Mouse (Mus musculus) liver, embryonic 13.5 days (tissue): ENCODE results near the gene Fpr3. TPM values are rescaled to one million over a fixed set of nuclear protein-coding genes. Genes with fewer than 3 reads are reported as not detected.
A peak's percentile ranks its signal among the peaks of the same experiment; 100 is the strongest.
"Not testable (repeated sequence)": the region's sequence is repeated elsewhere in the genome, so short reads cannot be mapped to it uniquely, and the experiment has no call there.

ENCODE experiments used
- ATAC-seq: fragments of 200-750 bp; cut with Nextera tagmentation; 2 replicates; pipeline ENCODE4 v1.8.0; 2017; ENCODE audit warnings: low read depth, mild to moderate bottlenecking, moderate number of reproducible peaks, moderate library complexity
- DNase-seq: peaks from one replicate; pipeline ENCODE4 v3.0.0; 2022
- H3K27ac ChIP-seq: fragments of 300-500 bp; sonication (generic); 2 replicates; pipeline ENCODE4 v1.5.1; 2015; ENCODE audit warnings: moderate library complexity, mild to moderate bottlenecking, inconsistent platforms
- H3K27me3 ChIP-seq: fragments of 300-500 bp; sonication (generic); 2 replicates; pipeline ENCODE4 v1.6.1; 2015; ENCODE audit warnings: mild to moderate bottlenecking, inconsistent platforms
- H3K36me3 ChIP-seq: fragments of 300-500 bp; sonication (generic); 2 replicates; pipeline ENCODE4 v1.6.1; 2015; ENCODE audit warnings: mild to moderate bottlenecking, inconsistent platforms
- H3K4me1 ChIP-seq: fragments of 300-500 bp; sonication (generic); replicated peaks from 2 replicates; pipeline ENCODE4 v1.6.1; 2015; ENCODE audit warnings: inconsistent platforms
- H3K4me2 ChIP-seq: fragments of 300-500 bp; sonication (generic); 2 replicates; pipeline ENCODE4 v1.6.1; 2015; ENCODE audit warnings: inconsistent platforms, mild to moderate bottlenecking, moderate library complexity
- H3K4me3 ChIP-seq: fragments of 300-500 bp; sonication (generic); replicated peaks from 2 replicates; pipeline ENCODE4 v1.5.1; 2015; ENCODE audit warnings: mild to moderate bottlenecking, inconsistent platforms
- H3K9ac ChIP-seq: fragments of 300-500 bp; sonication (generic); 2 replicates; pipeline ENCODE4 v1.6.1; 2015; ENCODE audit warnings: mild to moderate bottlenecking, inconsistent platforms
- H3K9me3 ChIP-seq: fragments of 300-500 bp; sonication (generic); replicated peaks from 2 replicates; pipeline ENCODE4 v1.6.1; 2016; ENCODE audit warnings: inconsistent platforms
- WGBS: fragments of 180-500 bp; shearing (Covaris S2); methylation state at CpG from one replicate; pipeline ENCODE4 v1.1.7; 2015; ENCODE audit not compliant: insufficient replicate concordance; 5-methylcytosine and 5-hydroxymethylcytosine counted together
- polyA plus RNA-seq: library from polyadenylated mRNA; unstranded; fragments of >200 nt; fragmentation: Nextera tagmentation; extraction: Ambion mirVana; gene quantifications from 2 replicates; pipeline ENCODE4 v1.2.1, GENCODE M21; 2015

Gene Fpr3
- polyA plus RNA-seq = not detected in 2 replicates

DNA sequence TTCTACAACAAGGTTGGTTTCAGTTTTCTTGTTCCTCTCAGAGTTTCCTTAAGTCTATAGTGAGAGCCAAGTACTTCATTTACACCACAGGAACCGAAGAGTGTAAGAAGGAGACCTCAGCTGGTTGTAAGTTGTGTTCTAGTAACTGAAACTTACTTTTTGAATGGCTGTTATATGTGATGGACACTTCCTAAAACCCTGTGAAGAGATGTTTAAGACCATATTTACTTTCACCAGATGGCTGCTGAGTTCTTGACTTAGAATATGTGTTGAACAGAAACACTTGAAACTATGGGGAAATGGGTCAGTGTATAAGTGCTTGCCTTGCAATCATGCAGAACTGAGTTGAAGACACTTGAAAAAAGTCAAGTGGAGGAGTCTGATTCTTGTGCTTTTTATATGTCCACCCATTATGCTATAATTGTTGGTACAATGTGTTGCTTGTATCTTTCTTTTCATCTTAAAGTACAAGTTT is at the start of gene Fpr3, which contains the start of gene Fpr2:
TSS of gene Fpr3 (plus strand) at position 79 of the 475 bp plus-strand sequence.
TSS of gene Fpr2 (plus strand) at position 51 of the 475 bp plus-strand sequence.
- no peaks in the 10 kb centered on the region for H3K27me3 ChIP-seq
- H3K27ac ChIP-seq = no peak within 1 kb of the TSS
- no peak for ATAC-seq
- WGBS = 22% methylated on average over 1 of the region's 1 CpGs
- H3K9ac ChIP-seq = no peak within 1 kb of the TSS
- H3K4me2 ChIP-seq = no peak within 1 kb of the TSS
- no peaks in the 10 kb centered on the region for H3K4me1 ChIP-seq
- DNase-seq = no peak
- H3K9me3 ChIP-seq = no peaks in the 10 kb centered on the region
- H3K36me3 ChIP-seq = no peaks in the 10 kb centered on the region
- H3K4me3 ChIP-seq = no peak within 1 kb of the TSS

DNA sequence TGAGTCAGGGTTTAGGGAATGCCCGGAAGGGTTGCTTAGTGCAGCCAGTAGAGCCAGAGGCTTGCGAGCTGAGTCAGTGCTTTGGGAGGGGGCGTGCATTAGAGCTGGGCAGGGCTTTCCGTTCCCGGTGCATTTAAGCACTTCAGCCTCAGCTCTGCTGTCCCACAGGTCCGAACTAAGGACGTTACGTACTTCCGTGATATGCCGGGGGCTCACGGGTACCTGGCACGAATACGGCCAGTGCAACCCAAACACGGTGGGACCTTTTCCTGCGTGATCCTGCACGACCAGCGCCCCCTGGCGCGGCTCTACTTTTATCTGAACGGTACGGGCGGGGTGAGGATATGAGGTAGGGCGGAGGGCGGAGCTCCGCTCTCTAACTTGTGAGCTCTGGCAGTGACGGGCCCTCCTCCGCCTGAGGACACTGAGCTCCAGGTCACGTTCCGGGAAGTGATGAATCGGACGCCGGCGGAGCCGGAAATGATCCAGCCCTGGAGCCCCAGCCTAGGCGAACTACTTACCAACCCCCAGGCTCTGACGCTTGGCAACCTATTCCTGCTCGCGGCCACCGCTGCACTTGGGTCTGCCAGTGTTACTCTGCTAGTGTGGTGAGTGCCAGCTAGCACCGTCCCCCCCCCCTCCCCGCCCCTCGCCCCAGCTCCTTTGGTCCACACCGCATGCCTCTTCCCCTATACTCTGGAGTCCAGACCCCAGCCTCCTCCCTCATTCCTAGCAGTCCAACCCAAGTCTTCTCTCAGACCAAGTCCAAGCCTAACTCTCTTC is 49.5 kb upstream of the Fpr3 start:
- peaks cover 5% of the 10 kb centered on the region; the same call in 1 of the 2 replicates for H3K36me3 ChIP-seq
- H3K27me3 ChIP-seq = no peaks in the 10 kb centered on the region
- DNase-seq = peak; percentile 86
- peak overlapping the region; percentile 74 for H3K9ac ChIP-seq
- no peaks in the 10 kb centered on the region for H3K9me3 ChIP-seq
- peak overlapping the region; percentile 66 for H3K4me3 ChIP-seq
- H3K27ac ChIP-seq = peak overlapping the region; percentile 61
- ATAC-seq = peak; percentile 99
- under 1% methylated on average over 42 of the region's 43 CpGs for WGBS
- peak overlapping the region; percentile 77 for H3K4me2 ChIP-seq
- H3K4me1 ChIP-seq = peaks cover 23% of the 10 kb centered on the region

DNA sequence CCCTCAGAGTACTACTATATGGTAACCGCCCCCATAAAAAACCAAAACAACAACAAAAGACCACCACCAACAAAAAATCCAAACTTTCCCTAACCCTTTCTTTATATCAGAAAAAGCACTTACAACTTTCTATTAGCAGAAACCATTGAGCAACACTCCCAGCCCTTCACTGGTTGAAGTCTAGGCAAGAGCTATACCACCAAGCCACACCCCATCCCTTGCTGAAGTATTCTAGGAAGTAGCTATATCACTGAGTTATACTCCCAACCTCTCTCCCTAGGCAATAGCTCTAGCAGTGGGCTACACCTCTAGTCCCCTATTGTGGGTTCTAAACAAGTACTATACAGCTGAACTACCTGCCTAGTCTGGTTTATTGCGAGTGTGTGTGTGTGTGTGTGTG is 48.4 kb upstream of the Fpr3 start:
- no peaks in the 10 kb centered on the region for H3K27me3 ChIP-seq
- H3K36me3 ChIP-seq = peaks cover 5% of the 10 kb centered on the region; the same call in 1 of the 2 replicates
- peak overlapping the region; percentile 66; the same call in 1 of the 2 replicates for H3K4me3 ChIP-seq
- WGBS = 91% methylated on average over 2 of the region's 2 CpGs
- peaks cover 23% of the 10 kb centered on the region for H3K4me1 ChIP-seq
- H3K27ac ChIP-seq = no peak overlapping the region
- H3K4me2 ChIP-seq = peak overlapping the region; percentile 77
- no peak overlapping the region for H3K9ac ChIP-seq
- DNase-seq = no peak
- no peaks in the 10 kb centered on the region for H3K9me3 ChIP-seq
- ATAC-seq = no peak

DNA sequence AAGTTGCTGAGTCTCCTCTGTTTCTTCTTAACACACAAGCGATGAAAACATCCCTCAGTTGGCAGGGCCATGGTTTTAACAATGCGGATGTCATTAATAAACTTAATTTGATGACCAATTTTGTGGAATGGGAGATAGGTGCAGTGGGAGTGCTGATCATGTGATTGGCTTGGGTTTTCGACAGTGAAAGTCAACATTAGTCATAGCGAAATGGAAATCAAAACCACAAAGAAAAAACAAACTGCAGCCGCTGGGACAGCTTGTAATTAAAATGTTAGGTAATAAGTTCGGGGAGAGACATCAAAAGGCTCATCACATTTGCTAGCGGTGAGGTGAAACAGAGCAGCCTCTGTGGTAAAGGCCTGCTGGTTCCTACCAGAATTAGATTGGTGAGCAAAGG is 46.9 kb upstream of the Fpr3 start:
- ATAC-seq = no peak
- WGBS = 81% methylated on average over 7 of the region's 7 CpGs
- Histone ChIP-seq H3K36me3 (peaks cover 5% of the 10 kb centered on the region; the same call in 1 of the 2 replicates), H3K27ac (no peak overlapping the region), H3K9me3 (no peaks in the 10 kb centered on the region), H3K4me1 (peaks cover 23% of the 10 kb centered on the region), H3K4me2 (no peak overlapping the region), H3K9ac (no peak overlapping the region), H3K4me3 (no peak overlapping the region), H3K27me3 (no peaks in the 10 kb centered on the region)
- DNase-seq = no peak

DNA sequence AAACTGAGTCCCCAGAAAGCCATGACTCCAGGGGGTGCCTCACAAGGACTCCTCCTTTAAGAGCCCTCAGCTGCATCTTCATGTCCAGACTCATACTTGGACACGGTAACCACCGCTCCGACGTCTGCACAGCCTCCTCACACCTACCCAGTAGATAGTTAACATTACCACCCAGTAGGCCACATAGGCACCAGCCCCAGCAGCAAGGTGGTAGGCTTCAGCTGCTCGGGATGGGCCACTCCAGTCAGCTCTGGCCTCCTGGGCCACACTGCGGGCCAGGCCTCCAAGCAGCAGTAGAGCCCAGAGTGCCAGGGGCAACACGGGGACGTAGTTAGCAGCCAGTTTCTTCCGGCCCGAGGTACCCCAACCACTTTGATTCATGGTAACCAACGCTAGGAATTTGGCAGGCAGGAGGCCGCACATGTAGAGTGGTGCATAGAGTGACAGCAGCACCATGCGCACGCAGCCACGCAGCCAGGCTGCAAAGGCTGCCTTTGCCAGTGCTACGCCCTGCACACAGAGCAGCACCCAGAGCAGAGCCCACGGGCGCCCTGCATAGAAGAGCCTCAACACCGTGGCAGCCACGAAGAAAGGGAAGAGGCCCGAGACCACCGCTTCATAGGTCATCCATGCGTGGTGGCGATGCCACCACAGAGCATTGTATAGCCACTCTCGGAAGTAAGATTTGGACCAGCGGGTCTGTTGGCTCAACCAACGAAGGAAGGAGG is 44.0 kb upstream of the Fpr3 start:
- no peak overlapping the region for H3K27ac ChIP-seq
- DNase-seq (no peak), ATAC-seq (0 out of 2 replicates have a peak, but pooled peaks have one; percentile 14)
- WGBS = 58% methylated on average over 27 of the region's 27 CpGs
- H3K9ac ChIP-seq = no peak overlapping the region
- peaks cover 8% of the 10 kb centered on the region for H3K4me1 ChIP-seq
- no peaks in the 10 kb centered on the region for H3K27me3 ChIP-seq
- no peak overlapping the region for H3K4me2 ChIP-seq
- no peaks in the 10 kb centered on the region; the same call in 1 of the 2 replicates for H3K36me3 ChIP-seq
- no peak overlapping the region for H3K4me3 ChIP-seq
- H3K9me3 ChIP-seq = no peaks in the 10 kb centered on the region

DNA sequence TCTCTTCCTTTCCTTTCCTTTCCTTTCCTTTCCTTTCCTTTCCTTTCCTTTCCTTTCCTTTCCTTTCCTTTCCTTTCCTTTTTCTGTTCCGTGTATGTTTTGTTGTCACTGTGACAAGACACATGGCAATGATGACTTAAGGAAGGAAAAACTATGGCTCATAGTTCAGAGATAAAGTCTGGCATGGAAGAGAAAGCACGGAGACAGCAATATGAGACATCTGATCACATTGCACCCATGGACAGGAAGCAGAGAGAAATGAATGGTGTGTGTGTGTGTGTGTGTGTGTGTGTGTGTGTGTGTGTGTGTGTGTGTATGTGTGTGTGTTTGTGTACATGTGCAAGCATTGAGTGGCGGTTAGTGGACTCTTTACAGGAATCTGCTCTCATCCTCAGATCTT is 43.0 kb upstream of the Fpr3 start:
- WGBS = 42% methylated on average over 3 of the region's 3 CpGs
- not testable (repeated sequence) for H3K4me2 ChIP-seq, H3K27me3 ChIP-seq, ATAC-seq, H3K4me3 ChIP-seq, DNase-seq, H3K36me3 ChIP-seq, H3K27ac ChIP-seq, H3K9me3 ChIP-seq, H3K9ac ChIP-seq, H3K4me1 ChIP-seq

DNA sequence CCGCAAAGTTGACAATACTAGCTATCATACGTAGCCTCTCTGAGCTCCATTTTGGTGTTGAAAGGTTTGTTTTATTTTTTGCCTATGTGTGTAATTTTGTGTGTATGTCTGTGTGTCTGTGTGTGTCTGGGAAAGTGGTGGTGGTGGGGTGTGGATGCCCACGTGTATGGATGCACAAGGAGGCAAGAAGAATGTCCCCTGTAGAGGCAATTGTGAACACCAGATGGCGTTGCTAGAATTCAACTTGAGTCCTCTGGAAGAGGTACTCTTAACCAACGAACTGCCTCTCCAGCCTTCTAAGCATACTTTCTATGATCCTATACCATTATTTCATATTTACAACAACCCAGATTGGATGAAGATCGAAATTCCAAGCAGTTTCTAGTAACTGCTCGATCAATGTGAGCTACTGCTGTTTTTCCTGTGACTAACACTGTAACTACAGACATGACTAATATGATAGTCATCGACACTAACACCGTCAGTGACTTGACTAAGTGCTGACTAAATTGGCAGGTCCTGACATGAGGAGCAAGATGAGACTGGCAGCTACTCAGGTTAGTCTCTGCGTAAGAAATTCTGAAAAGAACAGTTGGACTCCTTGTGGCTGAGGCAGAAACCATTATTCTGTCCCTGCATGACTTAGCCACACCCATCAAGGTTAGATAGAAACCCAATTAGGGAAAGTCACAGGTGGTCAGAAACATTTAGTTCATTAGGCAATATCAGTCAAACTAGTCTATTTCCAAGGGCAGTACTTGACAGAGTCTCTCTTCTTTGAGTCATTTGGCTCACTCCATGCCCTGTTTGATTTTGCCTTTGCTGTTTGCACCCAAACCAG is 42.2 kb upstream of the Fpr3 start:
- peaks cover 3% of the 10 kb centered on the region; the same call in 1 of the 2 replicates for H3K4me1 ChIP-seq
- no peak overlapping the region for H3K27ac ChIP-seq
- H3K4me3 ChIP-seq = no peak overlapping the region
- H3K9ac ChIP-seq = no peak overlapping the region
- DNase-seq = no peak
- no peak overlapping the region for H3K4me2 ChIP-seq
- peaks cover 14% of the 10 kb centered on the region for H3K27me3 ChIP-seq
- 55% methylated on average over 10 of the region's 10 CpGs for WGBS
- H3K9me3 ChIP-seq = no peaks in the 10 kb centered on the region
- H3K36me3 ChIP-seq = no peaks in the 10 kb centered on the region
- no peak for ATAC-seq

DNA sequence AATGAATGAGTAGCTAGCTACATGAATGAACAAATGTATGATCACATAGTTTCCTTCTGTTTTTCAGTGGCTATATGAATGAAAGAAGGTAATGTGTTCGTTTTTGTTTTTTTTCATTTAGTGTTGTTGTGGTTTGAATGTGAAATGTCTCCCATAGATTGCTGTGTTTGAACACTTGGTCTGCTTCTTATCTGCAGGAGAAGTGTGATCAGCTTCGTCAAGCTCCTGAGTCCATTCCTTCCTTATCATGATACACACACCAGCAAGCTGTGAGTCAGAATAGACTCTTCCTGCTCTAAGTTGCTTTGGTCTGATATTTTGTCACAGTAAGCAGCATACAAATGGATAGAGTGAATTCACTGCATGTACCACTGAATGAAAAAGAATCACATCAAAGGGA is 38.7 kb upstream of the Fpr3 start:
- no peaks in the 10 kb centered on the region for H3K36me3 ChIP-seq
- ATAC-seq (peak; percentile 81), DNase-seq (no peak)
- 21% methylated on average over 2 of the region's 2 CpGs for WGBS
- H3K27me3 ChIP-seq = peaks cover 26% of the 10 kb centered on the region
- H3K4me2 ChIP-seq = no peak overlapping the region
- peaks cover 3% of the 10 kb centered on the region; the same call in 1 of the 2 replicates for H3K4me1 ChIP-seq
- H3K4me3 ChIP-seq = no peak overlapping the region
- no peaks in the 10 kb centered on the region for H3K9me3 ChIP-seq
- H3K27ac ChIP-seq = no peak overlapping the region
- H3K9ac ChIP-seq = no peak overlapping the region

DNA sequence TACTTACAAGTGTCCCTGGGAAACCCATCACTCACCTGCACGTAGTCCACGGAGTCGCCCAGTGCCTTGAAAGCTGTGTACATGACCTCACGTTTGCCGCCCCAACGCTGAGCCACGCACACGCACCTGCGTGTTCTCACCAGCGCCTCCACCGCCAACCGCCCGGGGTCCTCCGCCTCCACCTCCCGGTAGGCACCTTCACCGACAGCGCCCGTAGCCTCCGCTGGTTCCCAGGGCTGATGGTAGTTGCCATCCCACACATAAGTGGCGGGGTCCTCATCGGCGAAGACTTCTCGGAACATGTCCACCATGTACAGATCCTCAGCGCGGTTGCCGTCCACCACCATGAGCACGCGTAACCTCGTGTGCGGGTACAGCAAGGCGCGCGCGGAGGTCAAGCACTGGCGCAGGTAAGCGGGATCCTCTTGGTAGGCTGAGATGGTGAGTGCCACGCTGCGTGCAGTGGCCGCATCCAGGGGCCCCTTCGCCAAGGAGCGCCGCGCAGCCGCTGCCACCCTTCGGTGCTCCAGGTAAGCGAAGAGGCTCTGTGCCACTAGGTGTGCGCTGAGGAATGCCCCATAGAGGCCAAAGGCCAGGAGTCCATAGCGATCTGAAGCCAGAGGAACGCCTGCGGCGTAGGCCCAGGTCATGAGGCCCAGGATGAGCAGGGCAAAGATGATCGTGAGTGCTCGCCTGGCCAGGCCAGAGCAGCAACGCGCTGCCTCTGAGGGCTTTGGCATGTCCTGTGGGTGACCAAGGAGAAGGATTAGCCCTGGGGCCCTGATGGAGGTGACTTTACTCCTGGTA is 37.5 kb upstream of the Fpr3 start:
- WGBS = 24% methylated on average over 55 of the region's 55 CpGs
- Histone ChIP-seq H3K4me1 (peaks cover 3% of the 10 kb centered on the region; the same call in 1 of the 2 replicates), H3K4me3 (no peak overlapping the region), H3K27ac (no peak overlapping the region), H3K27me3 (peaks cover 26% of the 10 kb centered on the region), H3K4me2 (peak overlapping the region; percentile 10; the same call in 1 of the 2 replicates), H3K9me3 (no peaks in the 10 kb centered on the region), H3K36me3 (no peaks in the 10 kb centered on the region), H3K9ac (no peak overlapping the region)
- ATAC-seq = no peak
- no peak for DNase-seq

DNA sequence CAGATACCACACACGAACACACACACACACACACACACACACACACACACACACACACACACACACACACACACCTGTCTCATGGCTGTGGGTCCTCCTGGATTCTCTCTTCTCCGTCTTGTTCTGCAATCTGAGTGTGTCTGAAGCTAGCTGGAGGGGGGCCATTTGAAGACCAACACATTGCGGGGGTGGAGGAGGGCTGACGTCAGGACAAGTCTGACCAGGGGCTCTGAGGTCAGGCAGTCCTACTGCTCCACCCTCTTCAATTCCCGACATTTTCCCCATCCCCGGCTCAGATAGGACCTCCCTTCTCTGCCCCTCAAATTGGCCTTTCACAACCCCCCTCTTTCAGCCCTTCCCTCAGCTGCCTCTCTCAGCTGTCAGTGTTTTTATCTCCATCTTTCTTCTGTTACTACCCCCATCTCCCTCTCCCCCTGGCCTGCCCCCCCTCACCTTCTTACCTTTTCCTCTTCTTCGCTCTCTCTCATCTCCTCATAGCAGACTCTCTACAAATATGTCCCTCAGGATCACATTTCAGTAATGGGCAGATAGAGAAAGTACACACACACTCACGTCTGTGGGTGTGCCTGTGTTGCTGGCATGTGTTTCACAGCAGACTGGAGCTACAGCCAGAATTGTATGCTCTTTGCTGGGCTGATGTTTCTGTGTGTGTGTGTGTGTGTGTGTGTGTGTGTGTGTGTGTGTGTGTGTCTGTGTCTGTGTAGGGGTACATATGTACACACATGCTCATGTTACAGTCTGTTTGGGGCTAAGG is 32.4 kb upstream of the Fpr3 start, which contains the start of gene Has1:
TSS of gene Has1 (minus strand) at position 142 of the 775 bp plus-strand sequence.
- ATAC-seq (no peak), DNase-seq (no peak)
- Histone ChIP-seq H3K27me3 (peaks cover 13% of the 10 kb centered on the region), H3K9ac (no peak within 1 kb of the TSS), H3K27ac (no peak within 1 kb of the TSS), H3K4me2 (no peak within 1 kb of the TSS), H3K4me1 (no peaks in the 10 kb centered on the region), H3K4me3 (no peak within 1 kb of the TSS), H3K9me3 (no peaks in the 10 kb centered on the region), H3K36me3 (no peaks in the 10 kb centered on the region)
- 49% methylated on average over 6 of the region's 8 CpGs for WGBS
